Mouse (Mus musculus): Measurements from ENCODE around the gene Fgf2.

DNA sequence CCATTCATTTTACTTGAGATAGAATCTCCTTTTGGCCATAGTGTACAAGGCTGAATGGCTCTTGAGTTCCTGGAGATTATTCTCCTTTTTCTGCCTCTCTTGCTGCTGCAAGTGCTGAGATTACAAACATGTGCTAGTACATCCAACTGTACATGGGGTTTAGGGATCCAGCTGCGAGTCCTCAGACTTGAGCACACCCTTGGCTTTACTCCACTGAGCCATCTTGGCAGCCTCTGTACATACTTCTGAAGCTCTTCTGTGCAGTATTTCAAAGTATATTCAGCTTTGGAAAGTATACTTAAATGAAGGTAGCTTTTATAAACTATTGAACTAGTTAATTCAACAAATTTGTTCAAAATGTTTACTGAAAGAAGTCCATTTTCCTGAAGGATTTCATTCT, 91.6 kb downstream of the Fgf2 start:
- TF ChIP-seq POLR2A (IDR thresholded peaks at IDR 0.05; ENCODE audit: extremely low read depth, insufficient read depth, low read length) (no peak), CTCF (IDR thresholded peaks at IDR 0.05; ENCODE audit: extremely low read depth, insufficient read depth, low read length) (no peak)

All from cortical plate, adult 2 months (tissue).